Mouse (Mus musculus): Measurements from ENCODE around the gene Igflr1. TPM values are rescaled to one million over a fixed set of nuclear protein-coding genes. Genes with fewer than 3 reads are reported as not detected.

The Igflr1 gene
- polyA plus RNA-seq, 1 experiment from 2014 or later, result 4.1 TPM

DNA sequence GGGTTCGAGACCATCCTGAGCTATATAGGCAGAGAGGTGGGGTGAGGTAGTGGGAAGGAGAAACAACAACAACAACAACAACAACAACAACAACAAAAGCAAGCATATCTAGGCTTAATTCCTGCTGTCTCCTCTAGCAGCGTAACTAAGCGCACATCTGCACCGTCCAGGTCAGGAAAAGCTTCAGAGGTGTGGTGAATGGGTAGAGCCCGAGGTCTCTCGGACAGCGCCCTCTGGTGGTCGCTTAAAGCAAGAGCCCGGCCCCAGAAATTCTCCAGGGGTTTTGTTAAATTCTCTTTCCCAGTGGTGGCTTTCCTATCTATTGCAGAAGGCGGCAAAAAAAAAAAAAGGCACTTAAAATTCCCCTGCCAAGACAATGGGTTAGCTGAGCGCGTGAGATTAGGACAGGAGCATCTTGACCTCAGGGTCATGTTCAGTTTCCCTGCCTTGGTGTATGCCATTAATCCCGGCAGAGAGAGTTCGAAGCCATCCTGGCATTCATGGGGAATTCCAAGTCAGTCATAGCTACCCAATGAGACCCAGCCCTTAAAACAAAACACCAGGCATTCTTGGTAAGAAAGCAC lies 48.4 kb downstream of the Igflr1 start:
- Histone ChIP-seq H3K36me3 (peaks cover 35% of the 10 kb centered on the region), H3K4me1 (peaks cover 17% of the 10 kb centered on the region), H3K27ac (no peak overlapping the region), H3K4me3 (no peak overlapping the region), H3K9me3 (no peaks in the 10 kb centered on the region), H3K27me3 (ENCODE audit: insufficient read depth, poor library complexity, severe bottlenecking) (peaks cover 1% of the 10 kb centered on the region; the same call in 1 of the 2 replicates)
- 22% methylated on average over 14 of the region's 14 CpGs for WGBS
- DNase-seq (ENCODE audit: low spot score), result no peak

DNA sequence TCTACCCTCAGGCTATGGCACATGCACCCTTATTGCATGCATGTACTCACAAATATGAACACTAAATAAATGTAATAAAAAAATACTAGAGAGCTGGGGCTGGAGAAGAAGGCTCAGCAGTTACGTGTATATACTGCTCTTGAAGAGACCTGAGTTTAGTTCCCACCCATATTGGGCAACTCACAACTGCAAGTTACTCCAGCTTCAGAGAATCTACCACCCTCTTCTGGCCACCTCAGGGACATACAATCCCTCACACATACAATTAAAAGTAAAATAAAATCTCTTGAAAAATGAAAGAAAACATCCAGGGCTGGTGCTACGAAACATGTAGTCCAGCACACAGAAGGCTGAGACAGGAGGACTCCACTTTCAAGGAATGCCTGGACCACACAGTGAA lies 49.2 kb downstream of the Igflr1 start:
- Histone ChIP-seq H3K27ac (no peak overlapping the region), H3K9me3 (no peaks in the 10 kb centered on the region), H3K36me3 (peaks cover 43% of the 10 kb centered on the region), H3K4me1 (peaks cover 16% of the 10 kb centered on the region), H3K4me3 (no peak overlapping the region), H3K27me3 (ENCODE audit: insufficient read depth, poor library complexity, severe bottlenecking) (no peaks in the 10 kb centered on the region)
- no peak for DNase-seq (ENCODE audit: low spot score)
- WGBS, result 71% methylated on average over 2 of the region's 2 CpGs

DNA sequence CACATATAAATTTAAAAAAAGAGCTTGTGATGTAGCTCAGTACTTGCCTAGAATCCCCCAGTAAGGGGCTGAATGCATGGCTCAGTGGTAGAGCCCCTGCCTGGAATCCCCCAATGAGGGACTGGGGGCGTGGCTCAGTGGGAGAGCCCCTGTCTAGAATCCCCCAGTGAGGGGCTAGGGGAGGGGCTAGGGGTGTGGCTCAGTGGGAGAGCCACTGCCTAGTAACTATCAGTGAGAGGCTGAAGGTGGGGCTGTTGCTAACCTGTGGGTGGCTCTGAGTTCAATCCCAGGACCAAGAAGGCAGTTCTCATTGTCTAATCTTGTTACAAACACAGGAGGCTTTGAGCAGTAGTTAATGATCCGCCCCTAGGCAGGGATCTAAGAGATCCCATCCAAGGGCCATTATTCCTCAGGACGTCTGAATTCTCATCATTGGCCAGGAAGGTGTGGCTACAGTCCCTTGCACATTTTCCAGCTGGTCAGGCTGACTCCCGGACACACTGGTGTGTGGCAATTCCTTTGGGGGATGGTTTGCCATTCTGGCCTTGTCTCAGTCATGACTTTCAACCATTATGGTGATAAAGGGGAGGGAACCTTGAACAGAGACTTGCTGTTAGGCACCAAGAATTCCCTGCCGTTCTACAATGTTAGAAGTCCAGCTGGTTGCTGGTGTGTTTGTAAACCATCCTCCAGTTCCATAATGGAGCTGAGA lies 50.0 kb downstream of the Igflr1 start:
- Histone ChIP-seq H3K27me3 (ENCODE audit: insufficient read depth, poor library complexity, severe bottlenecking) (no peaks in the 10 kb centered on the region), H3K4me3 (no peak overlapping the region), H3K36me3 (peaks cover 49% of the 10 kb centered on the region), H3K4me1 (peaks cover 9% of the 10 kb centered on the region; the same call in 1 of the 2 replicates), H3K27ac (no peak overlapping the region), H3K9me3 (no peaks in the 10 kb centered on the region)
- no peak for DNase-seq (ENCODE audit: low spot score)
- 52% methylated on average over 5 of the region's 5 CpGs for WGBS

Small RNA genes within 50 kb of the gene (microRNA-seq; reads per million reads assigned to microRNA genes)
- gene Gm38670, result 1.8 reads per million
- not detected for gene Mir3569

Other genes starting within 250 kb of the Igflr1 start
- 2.5 and 3.2 TPM in 2 replicates for gene E130208F15Rik, start 243.7 kb upstream of the Igflr1 start, polyA plus RNA-seq (2016; fragmentation: Nextera tagmentation; extraction: Ambion mirVana)
- 15.1 and 16.4 TPM in 2 replicates for gene Sdhaf1, start 241.5 kb upstream of the Igflr1 start, polyA plus RNA-seq (2016; fragmentation: Nextera tagmentation; extraction: Ambion mirVana)
- 1.3 and 2.0 TPM in 2 replicates for gene Lrfn3, start 202.7 kb upstream of the Igflr1 start, polyA plus RNA-seq (2016; fragmentation: Nextera tagmentation; extraction: Ambion mirVana)
- 2.2 and 9.0 TPM in 2 replicates for gene Tyrobp, start 151.7 kb upstream of the Igflr1 start, polyA plus RNA-seq (2016; fragmentation: Nextera tagmentation; extraction: Ambion mirVana)
- 0.35 TPM in 1 of 2 replicates, not detected in the other for gene Hcst, start 145.6 kb upstream of the Igflr1 start, polyA plus RNA-seq (2016; fragmentation: Nextera tagmentation; extraction: Ambion mirVana)
- gene Nfkbid, start 143.7 kb upstream of the Igflr1 start, polyA plus RNA-seq (2016; fragmentation: Nextera tagmentation; extraction: Ambion mirVana), result 1.5 and 1.6 TPM in 2 replicates
- 44.3 and 50.4 TPM in 2 replicates for gene Aplp1, start 119.9 kb upstream of the Igflr1 start, polyA plus RNA-seq (2016; fragmentation: Nextera tagmentation; extraction: Ambion mirVana)
- 3.3 and 5.2 TPM in 2 replicates for gene Kirrel2, start 107.7 kb upstream of the Igflr1 start, polyA plus RNA-seq (2016; fragmentation: Nextera tagmentation; extraction: Ambion mirVana)
- 0.55 and 0.79 TPM in 2 replicates for gene Nphs1, start 107.1 kb upstream of the Igflr1 start, polyA plus RNA-seq (2016; fragmentation: Nextera tagmentation; extraction: Ambion mirVana)
- 0.30 and 3.0 TPM in 2 replicates for gene Prodh2, start 71.8 kb upstream of the Igflr1 start, polyA plus RNA-seq (2016; fragmentation: Nextera tagmentation; extraction: Ambion mirVana)
- gene Arhgap33, start 30.4 kb upstream of the Igflr1 start, polyA plus RNA-seq (2016; fragmentation: Nextera tagmentation; extraction: Ambion mirVana), result 8.5 and 9.0 TPM in 2 replicates
- gene Hspb6, start 13.2 kb upstream of the Igflr1 start, polyA plus RNA-seq (2016; fragmentation: Nextera tagmentation; extraction: Ambion mirVana), result 4.2 and 8.3 TPM in 2 replicates
- gene Proser3, start 13.1 kb upstream of the Igflr1 start, polyA plus RNA-seq (2016; fragmentation: Nextera tagmentation; extraction: Ambion mirVana), result 8.8 and 13.0 TPM in 2 replicates
- 31.5 and 35.6 TPM in 2 replicates for gene Lin37, start 5.6 kb upstream of the Igflr1 start, polyA plus RNA-seq (2016; fragmentation: Nextera tagmentation; extraction: Ambion mirVana)
- gene U2af1l4, start 2.1 kb upstream of the Igflr1 start, polyA plus RNA-seq (2016; fragmentation: Nextera tagmentation; extraction: Ambion mirVana), result 87.8 and 90.4 TPM in 2 replicates
- 9.9 and 12.3 TPM in 2 replicates for gene Gm49396, start 2.1 kb upstream of the Igflr1 start, polyA plus RNA-seq (2016; fragmentation: Nextera tagmentation; extraction: Ambion mirVana)
- 112 and 124 TPM in 2 replicates for gene Psenen, start 1.8 kb upstream of the Igflr1 start, polyA plus RNA-seq (2016; fragmentation: Nextera tagmentation; extraction: Ambion mirVana)
- gene Kmt2b, start 23.3 kb downstream of the Igflr1 start, polyA plus RNA-seq (2016; fragmentation: Nextera tagmentation; extraction: Ambion mirVana), result 5.6 and 8.3 TPM in 2 replicates
- 0.19 and 0.27 TPM in 2 replicates for gene Zbtb32, start 33.5 kb downstream of the Igflr1 start, polyA plus RNA-seq (2016; fragmentation: Nextera tagmentation; extraction: Ambion mirVana)
- 1.8 and 2.7 TPM in 2 replicates for gene Upk1a, start 47.4 kb downstream of the Igflr1 start, polyA plus RNA-seq (2016; fragmentation: Nextera tagmentation; extraction: Ambion mirVana)
- gene Cox6b1, start 60.7 kb downstream of the Igflr1 start, polyA plus RNA-seq (2016; fragmentation: Nextera tagmentation; extraction: Ambion mirVana), result 1,107 and 1,574 TPM in 2 replicates
- gene Etv2, start 70.4 kb downstream of the Igflr1 start, polyA plus RNA-seq (2016; fragmentation: Nextera tagmentation; extraction: Ambion mirVana), result 5.5 and 5.9 TPM in 2 replicates
- gene Rbm42, start 84.9 kb downstream of the Igflr1 start, polyA plus RNA-seq (2016; fragmentation: Nextera tagmentation; extraction: Ambion mirVana), result 111 and 130 TPM in 2 replicates
- 51.3 and 59.8 TPM in 2 replicates for gene Haus5, start 99.6 kb downstream of the Igflr1 start, polyA plus RNA-seq (2016; fragmentation: Nextera tagmentation; extraction: Ambion mirVana)
- gene Pmis2, start 106.2 kb downstream of the Igflr1 start, polyA plus RNA-seq (2016; fragmentation: Nextera tagmentation; extraction: Ambion mirVana), result not detected in 2 replicates
- gene 2200002J24Rik, start 133.5 kb downstream of the Igflr1 start, polyA plus RNA-seq (2016; fragmentation: Nextera tagmentation; extraction: Ambion mirVana), result 0.48 and 1.1 TPM in 2 replicates
- gene Atp4a, start 146.8 kb downstream of the Igflr1 start, polyA plus RNA-seq (2016; fragmentation: Nextera tagmentation; extraction: Ambion mirVana), result 1.1 and 1.5 TPM in 2 replicates
- 183 and 189 TPM in 2 replicates for gene Tmem147, start 164.1 kb downstream of the Igflr1 start, polyA plus RNA-seq (2016; fragmentation: Nextera tagmentation; extraction: Ambion mirVana)
- gene Gapdhs, start 178.3 kb downstream of the Igflr1 start, polyA plus RNA-seq (2016; fragmentation: Nextera tagmentation; extraction: Ambion mirVana), result 0.23 and 0.48 TPM in 2 replicates
- 0.84 and 1.1 TPM in 2 replicates for gene Sbsn, start 186.0 kb downstream of the Igflr1 start, polyA plus RNA-seq (2016; fragmentation: Nextera tagmentation; extraction: Ambion mirVana)
- 0.39 and 0.81 TPM in 2 replicates for gene Dmkn, start 198.3 kb downstream of the Igflr1 start, polyA plus RNA-seq (2016; fragmentation: Nextera tagmentation; extraction: Ambion mirVana)
- gene Krtdap, start 222.5 kb downstream of the Igflr1 start, polyA plus RNA-seq (2016; fragmentation: Nextera tagmentation; extraction: Ambion mirVana), result not detected in 2 replicates